Mouse (Mus musculus) ES-Bruce4 (cell line): ENCODE data around the gene Trp63. TPM values are rescaled to one million over a fixed set of nuclear protein-coding genes. Genes with fewer than 3 reads are reported as not detected.

ENCODE experiments used
- H3K27ac ChIP-seq: 2 replicates; pipeline ENCODE4 v1.5.1; 2012; ENCODE audit warnings: low read length, inconsistent platforms; ENCODE audit not compliant: insufficient read depth
- H3K27me3 ChIP-seq: 2 replicates; pipeline ENCODE4 v1.6.1; 2012; ENCODE audit warnings: mild to moderate bottlenecking, low read length, inconsistent platforms; ENCODE audit not compliant: control insufficient read depth, poor library complexity, insufficient read depth, severe bottlenecking
- H3K36me3 ChIP-seq: 2 replicates; pipeline ENCODE4 v1.6.1; 2012; ENCODE audit warnings: inconsistent platforms, mild to moderate bottlenecking, low read length, moderate library complexity; ENCODE audit not compliant: control insufficient read depth, poor library complexity, insufficient read depth, severe bottlenecking
- H3K4me1 ChIP-seq: one replicate; pipeline ENCODE4 v1.8.1; 2011; ENCODE audit warnings: low read length; ENCODE audit not compliant: control insufficient read depth, insufficient read depth
- H3K4me3 ChIP-seq: 2 replicates; pipeline ENCODE4 v1.5.1; 2011; ENCODE audit warnings: low read depth, mild to moderate bottlenecking, low read length
- H3K9ac ChIP-seq: 2 replicates; pipeline ENCODE4 v1.6.1; 2012; ENCODE audit warnings: low read depth, mild to moderate bottlenecking, inconsistent platforms; ENCODE audit not compliant: poor library complexity, severe bottlenecking
- H3K9me3 ChIP-seq: replicated peaks from 2 replicates; pipeline ENCODE4 v1.6.1; 2012; ENCODE audit warnings: mild to moderate bottlenecking, low read length, inconsistent platforms; ENCODE audit not compliant: control insufficient read depth, poor library complexity, insufficient read depth, severe bottlenecking
- CTCF ChIP-seq: IDR thresholded peaks from one replicate; pipeline ENCODE4 v1.8.1; 2011; ENCODE audit warnings: low read depth, low read length
- EP300 ChIP-seq: IDR thresholded peaks from 2 replicates; pipeline ENCODE4 v1.6.1; 2011; ENCODE audit warnings: low read depth, low read length; ENCODE audit not compliant: insufficient read depth
- POLR2A ChIP-seq: IDR thresholded peaks from one replicate; pipeline ENCODE4 v1.8.1; 2011; ENCODE audit warnings: low read length; ENCODE audit not compliant: insufficient read depth
- polyA plus RNA-seq: library from polyadenylated mRNA; stranded (reverse); fragments of >200 nt; gene quantifications from 2 replicates; pipeline ENCODE4 v1.2.4, GENCODE M21; 2011; ENCODE audit warnings: low read depth; ENCODE audit not compliant: missing spikeins, insufficient read depth, insufficient read length

Trp63 gene
- polyA plus RNA-seq, 1 experiment = 0.61 TPM

DNA sequence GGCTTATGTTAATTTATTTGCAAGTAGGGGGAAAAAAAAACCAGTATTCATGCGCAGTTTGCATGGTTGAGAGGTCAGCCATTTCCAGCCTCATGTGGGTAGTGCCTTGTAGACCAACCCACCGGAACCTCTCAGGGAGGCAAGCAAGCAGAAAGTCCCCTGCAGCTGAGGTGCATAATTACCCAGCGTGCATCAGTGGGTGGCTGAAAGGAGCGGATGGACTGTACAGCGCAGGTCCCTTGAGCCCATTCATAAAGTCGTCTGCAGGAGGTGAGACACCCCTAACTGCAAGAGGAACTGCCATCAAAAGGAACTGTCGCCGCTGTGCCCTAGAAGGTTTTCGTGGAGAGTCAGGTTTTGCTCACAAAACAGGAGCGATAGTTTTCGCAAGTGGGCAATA, 68.3 kb downstream of the Trp63 start:
- no peaks in the 10 kb centered on the region for H3K4me1 ChIP-seq
- no peak overlapping the region for H3K9ac ChIP-seq
- H3K27ac ChIP-seq = no peak overlapping the region
- TF ChIP-seq EP300 (no peak), POLR2A (no peak), CTCF (no peak)
- no peaks in the 10 kb centered on the region for H3K9me3 ChIP-seq
- no peaks in the 10 kb centered on the region for H3K27me3 ChIP-seq
- no peaks in the 10 kb centered on the region for H3K36me3 ChIP-seq
- H3K4me3 ChIP-seq = no peak overlapping the region

DNA sequence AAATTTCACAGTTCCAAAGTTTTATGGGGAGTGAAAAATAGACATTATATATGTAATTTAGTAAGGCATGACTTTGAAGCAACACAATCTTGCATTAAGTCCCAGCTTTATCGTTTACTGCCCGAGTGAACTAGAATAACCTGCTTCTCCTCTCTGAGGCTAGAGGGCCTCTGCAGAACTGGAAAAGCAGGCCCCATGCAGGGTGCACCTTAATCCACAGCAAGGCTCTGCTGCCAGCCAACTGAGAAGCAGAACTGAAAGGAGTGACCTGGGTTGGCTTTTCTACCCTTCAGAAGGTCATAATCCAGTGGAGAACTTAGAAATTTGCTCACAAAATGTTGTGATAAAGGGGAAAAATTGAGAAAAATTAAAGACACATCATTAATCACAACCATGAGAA, 74.5 kb downstream of the Trp63 start:
- no peak for TF ChIP-seq POLR2A
- no peak for TF ChIP-seq CTCF
- H3K9me3 ChIP-seq = no peaks in the 10 kb centered on the region

DNA sequence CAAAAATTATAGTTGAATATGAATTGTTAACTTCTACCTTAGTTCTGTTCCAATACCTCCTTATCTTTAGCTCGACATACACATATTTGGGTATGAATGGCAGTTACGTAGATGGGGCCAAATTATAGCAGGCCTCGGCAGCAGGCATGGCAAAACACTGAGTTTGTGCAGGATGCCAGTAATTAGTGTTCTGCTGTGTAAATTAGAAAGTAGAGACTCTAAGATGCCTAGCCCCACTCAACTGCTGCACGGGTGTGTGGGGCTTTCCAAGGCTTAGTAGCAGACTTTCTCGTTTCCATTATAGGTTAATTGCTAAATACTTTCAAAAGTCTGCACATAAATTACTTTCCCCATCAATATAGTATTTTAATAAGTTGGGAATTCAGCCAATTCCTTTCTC, 82.0 kb downstream of the Trp63 start:
- Histone ChIP-seq H3K27ac (no peak overlapping the region), H3K4me1 (no peaks in the 10 kb centered on the region), H3K9ac (no peak overlapping the region), H3K36me3 (no peaks in the 10 kb centered on the region), H3K4me3 (no peak overlapping the region), H3K27me3 (no peaks in the 10 kb centered on the region; the same call in 1 of the 2 replicates), H3K9me3 (no peaks in the 10 kb centered on the region)
- TF ChIP-seq EP300 = no peak

More for the DNA sequence above, 74.5 kb downstream of the Trp63 start:
- Histone ChIP-seq H3K4me1 (no peaks in the 10 kb centered on the region), H3K36me3 (no peaks in the 10 kb centered on the region), H3K27me3 (no peaks in the 10 kb centered on the region), H3K4me3 (no peak overlapping the region), H3K9ac (no peak overlapping the region), H3K27ac (no peak overlapping the region)

DNA sequence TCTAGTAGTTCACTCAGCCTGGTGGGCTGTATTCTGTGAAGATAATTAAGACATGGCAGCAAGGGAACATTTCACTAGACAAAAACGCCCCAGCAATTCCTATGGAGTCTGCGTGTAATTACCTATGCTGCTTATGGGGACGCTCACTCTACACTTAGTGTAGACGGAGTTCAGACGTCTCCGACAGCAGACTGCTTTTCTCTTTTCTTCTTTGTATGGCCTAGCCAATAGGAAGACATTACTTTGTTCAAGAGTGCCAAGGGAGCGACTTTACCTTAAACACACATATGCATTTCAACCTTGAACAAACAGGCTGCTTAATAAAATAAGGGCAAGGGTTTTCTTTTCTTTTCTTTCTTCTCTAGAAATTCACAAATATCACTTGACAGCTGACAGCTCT, 91.0 kb downstream of the Trp63 start:
- H3K4me1 ChIP-seq = no peaks in the 10 kb centered on the region
- no peaks in the 10 kb centered on the region for H3K36me3 ChIP-seq
- H3K27me3 ChIP-seq = no peaks in the 10 kb centered on the region; the same call in 1 of the 2 replicates
- H3K9me3 ChIP-seq = no peaks in the 10 kb centered on the region
- TF ChIP-seq CTCF (no peak), EP300 (no peak), POLR2A (no peak)
- no peak overlapping the region for H3K4me3 ChIP-seq
- no peak overlapping the region for H3K27ac ChIP-seq
- no peak overlapping the region for H3K9ac ChIP-seq

DNA sequence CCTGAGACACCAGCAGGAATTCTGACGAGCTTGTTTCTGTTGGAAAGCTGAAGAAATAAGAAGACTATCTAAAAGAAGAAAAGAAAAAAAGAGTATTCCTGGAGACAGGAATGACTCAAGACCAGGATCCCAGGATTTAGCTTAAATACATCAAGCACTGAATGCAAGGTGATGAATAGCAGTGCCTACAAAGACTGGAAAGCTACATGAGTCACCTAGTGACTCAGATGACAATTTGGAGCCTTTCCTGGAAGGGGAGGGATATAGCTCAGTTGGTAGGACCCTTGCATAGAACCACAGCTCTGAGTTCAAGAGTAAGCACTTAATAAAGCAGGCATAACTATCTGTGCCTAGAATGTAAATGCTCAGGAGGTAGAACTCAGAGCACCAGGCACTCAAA, 93.9 kb downstream of the Trp63 start:
- no peaks in the 10 kb centered on the region for H3K36me3 ChIP-seq
- H3K9me3 ChIP-seq = no peaks in the 10 kb centered on the region
- no peaks in the 10 kb centered on the region for H3K4me1 ChIP-seq
- no peak overlapping the region for H3K9ac ChIP-seq
- H3K27me3 ChIP-seq = no peaks in the 10 kb centered on the region
- TF ChIP-seq EP300 (no peak), CTCF (no peak), POLR2A (no peak)
- H3K4me3 ChIP-seq = no peak overlapping the region
- H3K27ac ChIP-seq = no peak overlapping the region

DNA sequence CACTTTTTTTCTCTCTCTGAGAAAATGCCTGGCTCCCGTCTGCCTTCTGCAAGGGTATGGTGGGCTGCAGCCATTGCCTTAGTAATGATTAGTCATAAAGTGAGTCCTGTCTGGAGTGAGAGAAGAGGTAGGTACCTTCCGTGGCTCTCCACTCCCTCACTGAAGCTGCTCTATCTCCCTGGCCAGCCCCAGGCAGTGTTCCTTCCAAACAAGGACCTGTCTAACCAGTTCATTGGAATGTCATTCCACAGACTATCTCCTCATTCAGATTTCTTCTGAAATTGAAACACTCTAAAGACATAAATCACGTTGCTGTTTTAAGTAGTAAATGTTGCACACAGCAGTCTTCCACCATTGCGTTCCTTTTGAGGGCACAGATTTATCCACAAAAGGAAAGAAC, 96.4 kb downstream of the Trp63 start:
- no peak overlapping the region for H3K9ac ChIP-seq
- H3K36me3 ChIP-seq = no peaks in the 10 kb centered on the region
- H3K27me3 ChIP-seq = no peaks in the 10 kb centered on the region
- H3K9me3 ChIP-seq = no peaks in the 10 kb centered on the region
- TF ChIP-seq CTCF (no peak), POLR2A (no peak), EP300 (no peak)
- no peaks in the 10 kb centered on the region for H3K4me1 ChIP-seq
- H3K27ac ChIP-seq = no peak overlapping the region
- no peak overlapping the region for H3K4me3 ChIP-seq
